Mouse (Mus musculus) layer of hippocampus, postnatal 25 days (tissue): ENCODE data around the gene Lpin2. TPM values are rescaled to one million over a fixed set of nuclear protein-coding genes. Genes with fewer than 3 reads are reported as not detected.

Experiments used
- DNase-seq, 2 experiments: peaks; one replicate each; pipeline ENCODE4 v3.0.0; 2022; ENCODE audit warnings: mixed read lengths in 2 of 2, low spot score in 1 of 2; ENCODE audit errors: extremely low spot score in 1 of 2
- total RNA-seq, 2 experiments: library from RNA; stranded (reverse); gene quantifications; 2 replicates each; pipeline ENCODE4 v1.2.3; 2021

Lpin2 gene
- 10 to 100 TPM; 91.1 to 96.8 TPM for total RNA-seq

DNA sequence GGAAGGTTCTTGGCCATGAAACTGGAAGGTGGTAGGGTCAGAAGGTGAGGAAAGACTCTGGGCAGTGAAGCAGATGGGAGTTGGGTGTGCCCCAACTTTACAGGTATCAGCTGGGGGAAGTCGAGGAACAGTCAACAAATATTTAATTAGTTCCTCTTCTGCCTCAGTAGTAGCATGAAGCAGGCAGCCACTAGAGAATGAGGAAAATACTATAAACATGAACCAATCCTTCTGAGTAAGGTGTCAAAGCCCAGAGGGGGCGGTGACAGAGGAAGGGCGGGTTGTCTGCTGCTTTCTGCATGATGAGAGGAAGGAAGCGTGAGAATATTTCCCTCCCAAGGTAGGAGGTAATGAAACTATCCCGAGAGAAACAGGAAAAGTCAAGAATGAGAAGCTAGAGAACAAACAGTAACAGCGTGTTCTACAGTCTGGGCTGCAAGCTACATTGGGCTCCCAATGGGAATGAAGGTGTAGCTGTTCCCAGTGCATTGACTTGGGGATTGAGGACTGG, at the start of gene Lpin2:
Gene Lpin2 (plus strand): TSS at position 350 of the 511 bp plus-strand sequence.
- DNase-seq = no peak

DNA sequence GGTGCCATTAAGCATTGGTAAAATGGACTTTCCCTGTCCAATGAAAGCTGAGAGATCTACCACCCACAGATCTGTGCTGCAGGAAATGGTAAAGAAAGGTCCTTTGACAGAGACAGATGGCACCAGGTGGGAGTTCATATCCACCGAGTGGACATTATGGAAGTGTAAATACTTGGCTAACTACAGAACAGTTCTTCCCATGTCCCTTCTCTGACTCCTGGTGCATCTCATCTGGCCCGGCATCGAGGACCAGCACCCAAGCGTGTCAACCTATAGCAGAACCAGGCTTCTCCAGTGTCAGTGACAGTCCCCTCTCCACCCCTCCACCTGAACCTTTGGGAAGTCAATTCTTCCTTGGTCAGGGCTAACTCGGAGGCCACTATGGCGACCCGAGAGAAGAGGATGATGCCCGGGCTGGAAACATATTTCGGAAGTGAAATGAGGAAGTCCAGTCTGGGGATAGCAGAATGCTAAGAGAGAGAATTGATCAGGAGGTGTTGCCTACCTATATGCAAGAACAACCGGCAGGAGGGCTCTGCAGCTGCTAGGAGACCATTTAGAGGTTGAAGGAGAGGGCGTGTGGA, 49.4 kb upstream of the Lpin2 start:
- no peak for DNase-seq

- no peak for DNase-seq
Measured at GRCm38 (mm10) chr17:71134441-71134955, 47.9 kb upstream of the Lpin2 start.

DNA sequence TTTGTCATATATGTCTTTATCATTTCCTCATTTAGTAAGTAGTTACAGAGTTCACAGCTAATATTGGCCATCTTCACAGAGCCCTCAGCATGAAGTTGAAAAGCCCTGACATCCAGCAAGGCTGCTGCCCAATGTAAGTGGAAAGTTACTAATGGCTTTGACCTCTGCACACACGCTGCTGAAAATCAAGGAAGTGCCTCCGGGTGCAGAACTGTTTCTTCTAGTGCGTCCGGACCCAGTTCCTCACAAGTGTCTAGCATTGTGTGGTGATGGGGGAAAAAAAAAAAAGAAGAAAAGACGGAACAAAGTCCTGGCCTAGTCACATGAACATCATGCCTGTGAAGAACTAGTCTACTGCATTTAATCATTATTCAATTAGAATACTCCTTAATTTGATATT, 47.3 kb upstream of the Lpin2 start:
- DNase-seq = no peak

- DNase-seq = no peak
Measured at GRCm38 (mm10) chr17:71135866-71136265, 46.5 kb upstream of the Lpin2 start.

DNA sequence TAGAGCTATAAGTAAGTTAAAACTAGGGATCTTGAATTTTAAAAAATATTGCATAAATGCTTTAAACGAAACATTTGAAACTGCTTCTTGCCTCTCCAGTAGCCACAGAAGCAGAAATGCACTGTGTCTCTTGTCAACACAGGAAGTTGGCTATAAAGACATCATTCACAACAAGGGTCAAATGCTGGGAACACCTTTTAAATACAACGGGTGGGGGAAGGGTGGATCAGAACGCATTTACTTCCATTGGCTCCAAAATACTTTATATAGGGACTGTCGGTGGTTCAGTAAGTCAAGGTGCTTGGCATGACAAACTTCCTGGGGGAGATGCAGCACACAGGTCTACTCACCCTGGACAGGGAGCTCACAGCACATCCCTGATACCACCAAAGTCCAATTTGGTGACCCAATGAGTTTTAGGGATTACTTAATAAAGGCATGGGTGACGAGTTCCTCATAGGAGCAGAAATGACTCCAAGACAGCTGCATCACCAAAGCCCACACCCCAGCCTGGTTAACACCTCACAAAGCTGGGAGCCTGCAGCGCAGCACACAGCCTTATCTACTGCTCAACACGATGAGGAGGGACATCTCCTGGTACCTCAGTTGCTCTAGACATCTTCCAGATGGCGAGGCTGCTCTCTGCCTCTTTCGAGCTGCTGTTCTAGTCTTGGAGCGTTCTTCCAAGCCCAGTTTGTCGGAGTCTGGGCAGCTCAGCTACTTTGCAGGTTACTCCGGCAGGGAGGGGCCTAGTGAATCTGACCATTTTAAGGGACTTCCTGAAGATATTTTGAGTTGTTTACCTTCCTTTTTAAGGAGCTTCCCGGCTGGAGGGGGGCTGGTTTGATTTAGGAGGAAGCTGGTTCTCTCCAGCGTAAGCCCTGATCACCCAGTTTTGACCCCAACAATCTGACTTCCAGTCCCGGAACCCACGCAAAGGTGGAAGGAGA, 45.7 kb upstream of the Lpin2 start:
- no peak for DNase-seq

GRCm38 (mm10) chr17:71137334-71137721, 45.0 kb upstream of the Lpin2 start:
- DNase-seq = no peak

DNA sequence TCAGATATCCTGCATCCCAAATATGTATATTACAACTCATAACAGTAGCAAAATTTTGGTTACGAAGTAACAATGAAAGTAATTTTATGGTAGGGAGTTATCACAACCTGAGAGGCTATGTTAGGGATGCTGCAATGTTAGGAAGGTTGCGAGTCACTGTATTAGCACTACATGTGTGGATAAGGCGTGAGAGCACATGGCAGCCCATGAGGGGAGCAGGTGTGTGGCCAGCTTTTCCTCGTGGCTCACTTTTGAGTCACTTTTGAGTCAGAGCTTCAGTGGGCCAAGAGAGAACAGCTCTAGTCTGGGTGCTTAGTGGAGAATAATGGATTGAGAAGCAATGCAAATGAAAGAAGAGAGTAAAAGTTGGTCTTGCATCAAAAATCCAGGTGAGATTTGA, 40.3 kb upstream of the Lpin2 start:
- DNase-seq = no peak

DNA sequence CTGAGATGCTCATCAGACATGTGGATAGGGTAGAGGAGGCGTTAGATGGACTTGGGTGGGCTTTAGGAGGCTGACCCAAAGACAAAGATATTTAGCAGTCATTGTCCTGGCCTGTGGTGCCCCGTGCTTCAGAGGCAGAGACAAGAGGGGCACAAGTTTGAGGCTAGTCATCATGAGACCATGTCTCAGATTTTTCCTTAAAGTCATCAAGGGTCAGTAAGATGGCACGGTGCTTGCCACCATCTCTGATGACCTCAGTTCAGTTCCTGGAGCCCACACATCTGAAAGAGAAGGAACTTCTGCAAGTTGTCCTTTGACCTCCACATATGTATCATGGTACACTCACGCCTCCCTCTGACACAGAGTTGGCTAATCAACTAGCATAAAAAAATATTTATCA, 39.2 kb upstream of the Lpin2 start:
- DNase-seq = no peak

- DNase-seq = no peak
Measured at GRCm38 (mm10) chr17:71144322-71145116, 37.8 kb upstream of the Lpin2 start.

DNA sequence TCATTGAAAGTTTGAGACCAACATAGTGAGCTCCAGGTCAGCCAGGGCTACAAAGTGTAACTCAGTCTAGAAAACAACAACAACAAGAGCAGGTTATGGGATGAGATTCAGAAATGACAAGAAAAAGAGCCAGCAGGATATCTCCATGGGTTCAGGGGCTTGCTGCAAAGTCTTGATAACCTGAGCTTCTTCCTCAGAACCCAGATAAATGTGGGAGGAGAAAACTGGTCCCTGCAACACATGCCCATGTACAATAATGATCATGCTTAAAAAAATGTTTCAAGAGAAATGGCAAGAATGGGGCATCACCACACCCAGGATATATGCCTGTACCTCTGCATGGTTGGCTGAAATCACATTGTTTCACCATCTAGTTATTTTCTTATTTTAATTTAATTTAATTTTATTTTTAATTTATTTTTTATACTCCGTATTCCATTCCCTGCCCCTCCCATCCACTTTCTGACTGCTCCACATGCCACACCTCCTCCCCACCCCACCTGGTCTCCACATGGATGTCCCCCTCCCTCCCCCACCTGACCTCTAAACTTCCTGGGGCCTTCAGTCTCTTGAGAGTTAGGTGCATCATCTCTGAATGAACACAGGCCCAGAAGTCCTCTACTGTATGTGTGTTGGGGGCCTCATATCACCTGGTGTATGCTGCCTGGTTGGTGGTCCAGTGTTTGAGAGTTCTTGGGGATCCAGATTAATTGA, 37.0 kb upstream of the Lpin2 start:
- DNase-seq = no peak

DNA sequence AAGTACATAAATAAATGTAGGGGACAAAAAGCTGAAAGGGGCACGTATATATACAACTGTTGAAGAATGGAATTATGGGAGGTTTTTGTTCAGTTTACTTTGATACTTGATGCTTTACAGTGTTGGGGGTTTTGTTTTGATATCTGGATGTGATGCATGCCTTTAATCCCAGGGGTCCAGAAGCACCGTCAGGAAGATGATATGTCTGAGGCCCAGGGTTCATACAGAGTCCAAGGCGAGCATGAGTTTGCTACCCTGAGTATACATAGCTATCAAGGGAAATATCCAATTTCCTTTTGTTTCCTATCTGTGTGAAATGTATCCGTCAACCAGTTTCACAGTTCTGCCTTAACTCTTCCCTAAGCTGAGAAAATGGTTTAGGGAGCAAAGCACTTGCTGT, 29.0 kb upstream of the Lpin2 start:
- no peak for DNase-seq

- no peak for DNase-seq
Measured at GRCm38 (mm10) chr17:71155271-71155670, 27.1 kb upstream of the Lpin2 start.

DNA sequence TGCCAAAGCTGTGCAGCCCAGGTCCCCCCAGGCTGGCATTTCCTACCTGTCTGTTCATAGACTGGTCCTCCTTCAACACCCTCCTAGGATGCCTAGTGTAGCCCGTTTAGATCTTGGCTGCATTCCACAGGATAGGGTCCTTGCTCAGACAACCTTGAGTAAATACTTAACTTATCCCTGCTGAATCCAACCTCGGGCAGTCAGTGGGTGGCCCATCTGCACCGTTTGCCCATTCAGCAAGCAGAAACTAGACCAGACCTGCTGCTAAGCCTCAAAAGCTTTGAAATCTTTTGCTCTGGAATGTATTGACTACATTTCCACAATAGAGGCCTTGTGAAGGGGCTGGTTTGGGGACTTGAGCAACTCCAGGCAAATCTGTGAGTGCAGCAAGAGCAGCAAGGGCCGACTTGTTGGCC, 23.2 kb upstream of the Lpin2 start:
- no peak for DNase-seq

DNA sequence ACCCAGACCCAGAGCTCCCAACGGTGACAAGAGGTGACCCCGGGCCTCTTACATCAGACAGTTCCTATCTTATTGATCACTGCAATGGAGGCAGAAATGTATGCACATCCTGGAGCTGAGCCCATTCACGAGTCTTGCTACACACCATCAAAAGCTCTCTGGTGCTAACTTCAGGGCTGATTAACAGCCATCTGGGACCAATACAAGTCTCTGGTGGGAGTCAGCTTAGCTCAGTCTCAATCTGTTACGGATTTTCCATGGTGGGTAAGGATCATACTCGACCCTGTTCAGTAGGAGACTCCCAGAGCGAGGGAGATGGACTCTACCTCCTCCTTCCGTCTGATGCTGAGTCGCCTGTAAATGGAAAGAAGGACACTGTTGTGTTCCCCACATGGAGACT, 22.6 kb upstream of the Lpin2 start:
- DNase-seq = no peak

GRCm38 (mm10) chr17:71160244-71160995, 21.9 kb upstream of the Lpin2 start:
- DNase-seq = no peak

- DNase-seq = no peak
Measured at GRCm38 (mm10) chr17:71164991-71165390, 17.4 kb upstream of the Lpin2 start.

- no peak for DNase-seq
Measured at GRCm38 (mm10) chr17:71168205-71168815, 14.1 kb upstream of the Lpin2 start.

DNA sequence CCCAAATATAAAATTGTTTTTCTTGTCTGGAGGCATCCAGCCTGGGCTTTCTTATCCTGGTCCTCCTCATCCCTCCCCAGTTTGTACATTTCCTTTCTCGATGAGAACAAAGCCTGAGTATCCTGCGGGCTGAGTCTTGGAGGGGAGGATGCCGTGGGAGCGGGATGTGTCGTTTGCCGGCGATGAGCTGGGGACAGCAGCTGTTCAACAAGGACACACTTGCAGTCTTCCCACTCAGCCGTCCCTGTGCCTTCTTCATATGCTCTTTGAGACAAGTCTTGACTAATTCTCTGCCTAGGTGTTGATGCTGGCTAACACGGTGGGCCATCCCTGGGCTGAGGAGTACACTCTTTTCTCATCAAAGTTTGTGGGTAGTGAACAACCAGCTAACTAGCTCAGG, 13.5 kb upstream of the Lpin2 start:
- DNase-seq = no peak
